Mouse (Mus musculus): ENCODE results near the gene Sgpl1. TPM values are rescaled to one million over a fixed set of nuclear protein-coding genes. Genes with fewer than 3 reads are reported as not detected.

Sgpl1 gene
- polyA plus RNA-seq (2014; fragmentation: Nextera tagmentation; extraction: Ambion mirVana) = 64.3 and 73.8 TPM in 2 replicates

DNA sequence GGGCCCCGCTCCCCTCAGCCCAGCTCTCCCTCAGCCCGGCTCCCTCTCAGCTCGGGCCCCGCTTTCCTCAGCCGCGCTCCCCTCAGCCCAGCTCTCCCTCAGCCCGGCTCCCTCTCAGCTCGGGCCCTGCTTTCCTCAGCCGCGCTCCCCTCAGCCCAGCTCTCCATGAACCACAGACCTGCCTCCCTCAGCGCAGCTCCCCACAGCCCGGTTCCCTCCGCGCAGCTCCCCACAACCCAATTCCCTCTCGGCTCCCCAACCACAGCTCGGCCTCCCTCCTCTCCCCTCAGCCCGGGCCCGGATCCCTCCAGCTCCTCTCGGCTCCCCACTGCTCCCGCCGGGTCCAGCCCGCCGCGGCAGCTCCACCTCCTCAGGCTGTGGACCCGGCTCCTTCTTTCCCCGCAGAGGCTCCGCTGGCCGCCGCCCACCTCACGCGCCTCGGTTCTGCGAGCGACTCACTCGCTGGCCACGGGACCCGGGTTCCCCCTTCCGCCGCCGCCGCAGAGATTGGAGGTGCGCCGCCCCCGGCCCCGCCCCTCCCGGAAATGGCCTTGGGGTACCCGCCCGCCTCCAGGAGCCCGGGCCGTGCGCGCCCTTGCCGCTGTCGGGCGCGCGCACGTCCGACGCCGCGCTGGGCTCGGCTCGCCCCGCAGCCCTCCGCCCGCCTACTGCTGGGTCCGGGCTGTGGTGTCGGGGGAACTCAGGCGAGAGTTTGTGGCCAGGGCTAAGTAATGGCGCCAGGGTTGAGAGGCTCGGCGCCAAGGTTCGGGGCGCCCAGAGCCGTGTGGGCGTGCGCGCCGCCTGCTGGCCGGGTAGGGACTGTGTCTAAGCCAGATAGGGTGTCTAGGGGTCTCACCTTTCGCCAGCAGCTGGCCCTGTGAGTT lies at the start of gene Sgpl1:
Gene Sgpl1, minus strand, starts transcription at position 547 of the 884 bp plus-strand sequence.
- H3K9ac ChIP-seq (ENCODE audit: low read depth, low read length) = peak within 1 kb of the TSS; percentile 88
- ATAC-seq (ENCODE audit: low read depth) (peak; percentile 87), DNase-seq (ENCODE audit: low spot score) (peak; percentile 95)
- no peaks in the 10 kb centered on the region for H3K9me3 ChIP-seq (ENCODE audit: control insufficient read depth, low read length)
- under 1% methylated on average over 32 of the region's 82 CpGs for WGBS
- peak within 1 kb of the TSS; percentile 95 for H3K27ac ChIP-seq (replicated peaks; ENCODE audit: low read depth, low read length)
- H3K4me1 ChIP-seq (ENCODE audit: control insufficient read depth, insufficient read depth, low read length) = peaks cover 7% of the 10 kb centered on the region
- H3K27me3 ChIP-seq (replicated peaks; ENCODE audit: control insufficient read depth, insufficient read depth, low read length) = no peaks in the 10 kb centered on the region
- H3K4me2 ChIP-seq (ENCODE audit: low read depth, low read length) = peak within 1 kb of the TSS; percentile 84
- no peaks in the 10 kb centered on the region for H3K36me3 ChIP-seq (ENCODE audit: control insufficient read depth, insufficient read depth, low read length)
- peak within 1 kb of the TSS; percentile 83 for H3K4me3 ChIP-seq (ENCODE audit: low read depth, low read length)

DNA sequence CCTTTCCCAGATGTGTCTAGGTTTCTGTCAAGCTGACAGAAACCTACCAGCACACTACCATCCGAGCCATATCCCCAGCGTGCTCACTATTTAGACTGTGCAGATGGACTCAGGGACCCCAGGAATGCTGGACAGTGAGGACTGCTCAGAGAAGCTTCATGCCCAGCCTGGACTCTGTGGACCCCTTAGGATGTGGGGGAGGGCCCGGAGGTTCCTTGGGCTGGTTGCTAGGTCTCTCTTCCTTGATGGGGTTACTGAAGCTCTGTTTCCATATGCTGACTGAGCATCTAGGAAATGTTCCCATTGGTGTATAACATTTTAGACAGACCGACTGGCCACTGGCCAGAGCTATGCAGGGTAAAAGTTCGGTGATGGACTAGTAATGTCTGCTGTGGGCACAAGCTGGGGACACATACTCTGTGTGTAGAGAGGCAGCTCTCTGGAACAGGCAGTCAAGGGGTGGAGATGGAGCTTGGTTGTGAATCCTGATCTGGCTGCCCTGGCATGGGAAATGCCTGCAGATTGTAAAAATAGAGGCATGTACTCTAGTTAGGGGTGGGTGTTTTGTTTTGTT lies 48.3 kb upstream of the Sgpl1 start:
- WGBS = 87% methylated on average over 5 of the region's 5 CpGs
- no peaks in the 10 kb centered on the region for H3K9me3 ChIP-seq (ENCODE audit: control insufficient read depth, low read length)
- no peaks in the 10 kb centered on the region for H3K27me3 ChIP-seq (replicated peaks; ENCODE audit: control insufficient read depth, insufficient read depth, low read length)
- DNase-seq (ENCODE audit: low spot score) (no peak), ATAC-seq (ENCODE audit: low read depth) (no peak)
- no peak overlapping the region for H3K4me2 ChIP-seq (ENCODE audit: low read depth, low read length)
- no peak overlapping the region for H3K9ac ChIP-seq (ENCODE audit: low read depth, low read length)
- no peaks in the 10 kb centered on the region for H3K36me3 ChIP-seq (ENCODE audit: control insufficient read depth, insufficient read depth, low read length)
- H3K4me1 ChIP-seq (ENCODE audit: control insufficient read depth, insufficient read depth, low read length) = no peaks in the 10 kb centered on the region
- H3K27ac ChIP-seq (replicated peaks; ENCODE audit: low read depth, low read length) = no peak overlapping the region
- no peak overlapping the region for H3K4me3 ChIP-seq (ENCODE audit: low read depth, low read length)

DNA sequence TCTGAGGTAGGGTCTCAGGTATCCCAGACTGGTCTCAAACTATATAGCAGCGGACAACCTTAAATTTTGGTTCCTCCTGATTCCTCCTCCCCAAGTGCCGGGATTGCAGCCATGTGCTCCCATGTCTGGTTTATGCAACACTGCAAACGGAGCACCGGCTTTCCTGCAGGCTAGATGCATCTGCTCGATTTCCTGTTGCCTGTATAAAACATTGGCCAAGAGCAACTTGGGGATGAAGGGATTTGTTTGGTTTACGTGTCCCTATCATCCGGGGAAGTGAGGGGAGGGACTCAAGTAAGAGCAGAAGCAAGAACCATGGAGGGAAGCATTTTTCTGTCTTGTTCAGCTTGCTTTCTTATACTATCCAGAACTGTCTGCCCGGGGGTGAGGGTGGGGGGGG lies 47.7 kb upstream of the Sgpl1 start:
- no peak for DNase-seq (ENCODE audit: low spot score)
- WGBS = 74% methylated on average over 8 of the region's 8 CpGs
- Histone ChIP-seq H3K9ac (ENCODE audit: low read depth, low read length) (no peak overlapping the region), H3K4me2 (ENCODE audit: low read depth, low read length) (no peak overlapping the region), H3K9me3 (ENCODE audit: control insufficient read depth, low read length) (no peaks in the 10 kb centered on the region), H3K4me1 (ENCODE audit: control insufficient read depth, insufficient read depth, low read length) (no peaks in the 10 kb centered on the region), H3K4me3 (ENCODE audit: low read depth, low read length) (no peak overlapping the region), H3K27ac (replicated peaks; ENCODE audit: low read depth, low read length) (no peak overlapping the region), H3K36me3 (ENCODE audit: control insufficient read depth, insufficient read depth, low read length) (no peaks in the 10 kb centered on the region), H3K27me3 (replicated peaks; ENCODE audit: control insufficient read depth, insufficient read depth, low read length) (no peaks in the 10 kb centered on the region)
- ATAC-seq (ENCODE audit: low read depth) = no peak

DNA sequence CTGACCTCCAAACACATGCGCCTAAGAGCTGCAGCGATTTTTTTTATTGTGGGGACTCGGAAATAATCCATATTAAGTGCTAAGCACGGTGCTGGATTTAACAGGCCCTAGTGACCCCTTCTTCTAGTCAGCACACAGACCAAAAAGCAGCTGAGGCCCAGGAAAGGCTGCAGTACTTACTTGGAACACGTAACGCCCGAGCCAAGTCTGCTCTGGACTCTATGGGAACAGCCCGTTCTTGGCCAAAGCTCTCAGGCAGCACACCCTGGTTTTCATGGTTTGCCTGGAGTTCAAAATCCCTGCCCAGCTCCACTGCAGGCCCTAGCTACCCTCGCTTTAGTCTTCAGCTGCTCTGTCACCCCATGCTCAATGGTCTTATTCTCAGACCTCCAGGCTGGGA lies 47.1 kb upstream of the Sgpl1 start:
- ATAC-seq (ENCODE audit: low read depth) (no peak), DNase-seq (ENCODE audit: low spot score) (no peak)
- H3K27ac ChIP-seq (replicated peaks; ENCODE audit: low read depth, low read length) = no peak overlapping the region
- 68% methylated on average over 8 of the region's 9 CpGs for WGBS
- H3K27me3 ChIP-seq (replicated peaks; ENCODE audit: control insufficient read depth, insufficient read depth, low read length) = no peaks in the 10 kb centered on the region
- H3K9me3 ChIP-seq (ENCODE audit: control insufficient read depth, low read length) = no peaks in the 10 kb centered on the region
- H3K4me1 ChIP-seq (ENCODE audit: control insufficient read depth, insufficient read depth, low read length) = no peaks in the 10 kb centered on the region
- no peak overlapping the region for H3K4me2 ChIP-seq (ENCODE audit: low read depth, low read length)
- H3K4me3 ChIP-seq (ENCODE audit: low read depth, low read length) = no peak overlapping the region
- no peak overlapping the region for H3K9ac ChIP-seq (ENCODE audit: low read depth, low read length)
- H3K36me3 ChIP-seq (ENCODE audit: control insufficient read depth, insufficient read depth, low read length) = no peaks in the 10 kb centered on the region

DNA sequence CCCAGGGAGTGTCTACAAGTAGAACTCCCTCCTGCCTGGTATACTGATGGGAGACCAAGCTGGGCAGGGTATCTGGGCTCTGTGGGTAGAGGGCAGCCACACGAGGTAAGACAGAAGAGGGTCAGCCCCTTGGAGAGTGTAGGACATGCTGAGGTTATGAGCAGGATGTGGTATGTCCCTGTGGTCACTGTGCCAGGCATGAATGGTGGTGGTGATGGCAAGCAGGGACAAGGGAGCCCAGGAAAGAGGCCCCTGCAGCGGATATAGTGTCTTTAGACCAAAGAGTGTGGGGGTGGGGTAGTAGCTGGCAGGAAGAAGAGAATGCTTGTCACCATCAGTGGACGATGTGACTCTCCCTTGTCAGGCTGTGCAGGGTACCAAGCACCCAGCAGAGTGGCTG lies 40.5 kb upstream of the Sgpl1 start:
- 65% methylated on average over 3 of the region's 3 CpGs for WGBS
- Histone ChIP-seq H3K4me1 (ENCODE audit: control insufficient read depth, insufficient read depth, low read length) (no peaks in the 10 kb centered on the region), H3K36me3 (ENCODE audit: control insufficient read depth, insufficient read depth, low read length) (no peaks in the 10 kb centered on the region), H3K9me3 (ENCODE audit: control insufficient read depth, low read length) (no peaks in the 10 kb centered on the region), H3K9ac (ENCODE audit: low read depth, low read length) (no peak overlapping the region), H3K27ac (replicated peaks; ENCODE audit: low read depth, low read length) (no peak overlapping the region), H3K27me3 (replicated peaks; ENCODE audit: control insufficient read depth, insufficient read depth, low read length) (no peaks in the 10 kb centered on the region), H3K4me3 (ENCODE audit: low read depth, low read length) (no peak overlapping the region), H3K4me2 (ENCODE audit: low read depth, low read length) (no peak overlapping the region)
- DNase-seq (ENCODE audit: low spot score) = no peak
- no peak for ATAC-seq (ENCODE audit: low read depth)

DNA sequence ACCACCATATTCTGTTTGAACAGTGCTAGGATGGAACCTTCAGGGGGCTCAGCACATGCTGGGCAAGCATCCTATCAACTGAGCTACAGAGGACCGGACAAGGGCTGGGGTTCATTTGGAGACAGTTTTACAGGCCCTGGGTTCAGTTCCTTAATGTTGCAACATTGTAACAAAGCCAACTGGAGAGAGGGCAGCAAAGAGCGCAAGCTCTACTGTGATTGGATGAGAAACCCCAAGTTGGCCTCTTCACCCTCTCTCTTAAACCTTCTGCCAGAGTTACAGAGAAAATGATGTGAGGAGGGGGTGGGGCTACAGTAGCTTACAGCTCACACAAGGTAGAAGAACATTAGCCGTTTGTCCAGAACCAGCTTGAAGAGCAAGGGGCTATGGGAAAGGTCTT lies 39.5 kb upstream of the Sgpl1 start:
- no peak for ATAC-seq (ENCODE audit: low read depth)
- no peak for DNase-seq (ENCODE audit: low spot score)
- no peaks in the 10 kb centered on the region for H3K4me1 ChIP-seq (ENCODE audit: control insufficient read depth, insufficient read depth, low read length)
- H3K27me3 ChIP-seq (replicated peaks; ENCODE audit: control insufficient read depth, insufficient read depth, low read length) = no peaks in the 10 kb centered on the region
- 80% methylated on average over 3 of the region's 3 CpGs for WGBS
- H3K9ac ChIP-seq (ENCODE audit: low read depth, low read length) = no peak overlapping the region
- no peak overlapping the region for H3K27ac ChIP-seq (replicated peaks; ENCODE audit: low read depth, low read length)
- H3K9me3 ChIP-seq (ENCODE audit: control insufficient read depth, low read length) = no peaks in the 10 kb centered on the region
- H3K4me3 ChIP-seq (ENCODE audit: low read depth, low read length) = no peak overlapping the region
- no peaks in the 10 kb centered on the region for H3K36me3 ChIP-seq (ENCODE audit: control insufficient read depth, insufficient read depth, low read length)
- H3K4me2 ChIP-seq (ENCODE audit: low read depth, low read length) = no peak overlapping the region

DNA sequence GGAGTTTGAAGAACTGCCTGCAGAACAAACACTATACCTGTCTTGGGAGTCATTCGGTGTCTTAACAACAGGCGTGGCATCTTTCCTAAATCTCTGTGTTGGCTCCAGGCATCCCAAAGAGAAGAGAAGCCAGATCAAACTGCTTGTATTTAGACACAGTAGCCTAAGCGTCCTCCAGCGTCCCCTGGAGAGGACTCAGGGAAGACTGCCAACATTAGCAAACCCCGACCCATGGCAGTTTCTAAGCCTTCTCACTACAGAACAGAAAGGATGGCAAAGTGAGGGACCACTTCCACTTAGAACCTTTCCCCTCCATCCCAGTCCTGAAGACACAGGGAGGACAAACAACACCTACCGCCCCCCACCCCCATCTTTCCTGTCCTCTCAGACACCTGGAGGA lies 32.4 kb upstream of the Sgpl1 start:
- peak; percentile 14 for DNase-seq (ENCODE audit: low spot score)
- H3K27me3 ChIP-seq (replicated peaks; ENCODE audit: control insufficient read depth, insufficient read depth, low read length) = no peaks in the 10 kb centered on the region; the same call in 1 of the 2 replicates
- H3K4me3 ChIP-seq (ENCODE audit: low read depth, low read length) = no peak overlapping the region
- peaks cover 4% of the 10 kb centered on the region; the same call in 1 of the 2 replicates for H3K4me1 ChIP-seq (ENCODE audit: control insufficient read depth, insufficient read depth, low read length)
- H3K9ac ChIP-seq (ENCODE audit: low read depth, low read length) = no peak overlapping the region
- H3K4me2 ChIP-seq (ENCODE audit: low read depth, low read length) = no peak overlapping the region
- H3K9me3 ChIP-seq (ENCODE audit: control insufficient read depth, low read length) = no peaks in the 10 kb centered on the region
- no peaks in the 10 kb centered on the region for H3K36me3 ChIP-seq (ENCODE audit: control insufficient read depth, insufficient read depth, low read length)
- no peak overlapping the region for H3K27ac ChIP-seq (replicated peaks; ENCODE audit: low read depth, low read length)
- WGBS = 58% methylated on average over 6 of the region's 6 CpGs
- ATAC-seq (ENCODE audit: low read depth) = no peak

DNA sequence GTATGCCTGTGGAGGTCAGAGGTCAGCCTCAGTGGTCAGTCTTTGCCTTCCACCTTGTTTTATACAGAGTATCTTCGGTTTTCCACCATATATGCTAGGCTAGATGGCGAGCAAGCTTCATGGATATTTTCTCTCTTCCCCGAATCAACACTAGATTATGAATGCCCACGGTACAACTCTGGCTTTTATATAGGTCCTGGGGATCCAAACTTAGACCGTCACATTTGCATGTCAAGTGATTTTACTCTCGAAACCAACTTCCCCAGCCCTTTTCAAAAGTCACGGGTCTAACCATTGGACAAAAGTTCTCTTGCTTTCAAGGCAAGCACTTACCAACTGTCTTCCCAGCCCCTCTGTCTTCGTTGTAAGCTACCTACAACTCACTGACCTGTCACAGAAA lies 31.2 kb upstream of the Sgpl1 start:
- peaks cover 4% of the 10 kb centered on the region; the same call in 1 of the 2 replicates for H3K4me1 ChIP-seq (ENCODE audit: control insufficient read depth, insufficient read depth, low read length)
- H3K27ac ChIP-seq (replicated peaks; ENCODE audit: low read depth, low read length) = no peak overlapping the region
- no peaks in the 10 kb centered on the region for H3K36me3 ChIP-seq (ENCODE audit: control insufficient read depth, insufficient read depth, low read length)
- DNase-seq (ENCODE audit: low spot score) (no peak), ATAC-seq (ENCODE audit: low read depth) (no peak)
- no peaks in the 10 kb centered on the region for H3K9me3 ChIP-seq (ENCODE audit: control insufficient read depth, low read length)
- no peak overlapping the region for H3K9ac ChIP-seq (ENCODE audit: low read depth, low read length)
- no peaks in the 10 kb centered on the region; the same call in 1 of the 2 replicates for H3K27me3 ChIP-seq (replicated peaks; ENCODE audit: control insufficient read depth, insufficient read depth, low read length)
- H3K4me2 ChIP-seq (ENCODE audit: low read depth, low read length) = no peak overlapping the region
- H3K4me3 ChIP-seq (ENCODE audit: low read depth, low read length) = no peak overlapping the region
- 86% methylated on average over 8 of the region's 8 CpGs for WGBS
